Mouse (Mus musculus) layer of hippocampus, adult 8-10 months (tissue): ENCODE measurements at regions not wholly inside any gene's neighbourhood (a gene's known extent, or its start where the extent isn't known, plus 50 kb on each side); places are given as distances from the start of the nearest gene placed in this dataset.

Experiments
- DNase-seq, 2 experiments: peaks; one replicate each; pipeline ENCODE4 v3.0.0; 2022; ENCODE audit warnings: low spot score in 2 of 2

DNA sequence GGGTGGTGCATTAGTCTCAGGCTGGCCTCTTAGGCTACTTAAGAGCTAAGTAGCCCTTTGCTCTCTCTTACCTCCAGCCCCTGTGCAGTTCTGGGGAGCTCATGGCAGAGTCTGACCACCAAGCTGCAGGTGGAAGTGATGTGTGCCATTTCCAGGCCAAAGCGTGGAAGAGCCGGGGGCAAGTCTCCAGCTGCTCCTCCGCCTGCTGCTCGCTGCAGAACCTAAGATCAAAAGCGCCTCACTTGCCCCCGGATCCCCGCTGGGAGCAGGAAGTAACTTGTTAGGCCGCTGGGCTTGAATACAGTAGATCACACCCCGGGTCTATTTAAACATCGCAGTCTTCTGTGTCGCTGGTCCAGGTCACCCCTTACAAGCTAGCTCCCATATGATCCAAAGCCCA is 246.8 kb upstream of the Prox1 start:
- no peak for DNase-seq

DNA sequence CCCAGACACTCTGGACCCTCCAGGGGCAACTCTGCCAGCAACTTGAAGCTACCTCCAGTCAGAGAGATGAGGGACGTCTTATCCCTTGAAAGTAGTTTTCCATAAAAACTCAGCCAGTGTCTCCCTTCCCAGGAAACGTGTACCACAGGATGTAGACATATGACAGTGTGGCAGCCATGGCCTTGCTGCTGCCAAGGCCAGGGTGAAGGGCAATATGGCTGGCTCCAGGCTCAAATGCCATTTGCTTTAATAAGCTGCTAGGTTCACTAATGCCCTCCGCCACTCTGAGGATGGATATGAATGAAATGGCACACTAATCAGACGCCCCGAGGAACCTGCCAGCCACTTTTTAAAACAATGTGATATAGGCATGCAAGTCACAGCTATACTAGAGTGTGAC is 241.2 kb upstream of the Prox1 start:
- no peak for DNase-seq

GRCm38 (mm10) chr1:190403335-190403734 is 232.8 kb upstream of the Prox1 start:
- DNase-seq: no peak

DNA sequence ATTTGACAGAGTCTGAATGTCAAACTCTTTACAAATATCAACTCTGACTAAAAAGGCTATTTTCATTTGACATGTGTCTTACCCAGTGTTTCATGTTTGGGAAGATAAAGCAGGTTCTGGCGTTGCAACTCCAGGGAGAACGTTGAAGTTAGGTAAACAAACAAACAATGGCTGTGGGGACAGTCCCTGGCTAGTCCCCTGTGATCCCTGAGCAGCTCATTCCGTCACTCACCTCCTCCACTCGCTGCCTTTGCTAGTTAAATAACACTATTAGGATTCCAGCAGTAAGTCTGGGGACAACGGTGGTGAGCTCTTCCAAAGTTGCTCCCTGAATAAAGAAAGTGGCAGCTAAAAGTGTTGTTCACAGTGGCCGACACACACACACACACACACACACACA is 227.8 kb upstream of the Prox1 start:
- no peak for DNase-seq

- no peak for DNase-seq
Observed at GRCm38 (mm10) chr1:190397811-190398210, 227.3 kb upstream of the Prox1 start.

- DNase-seq: no peak
Observed at GRCm38 (mm10) chr1:190393061-190393460, 222.5 kb upstream of the Prox1 start.

- DNase-seq: no peak
Observed at GRCm38 (mm10) chr1:190388853-190389252, 218.3 kb upstream of the Prox1 start.

DNA sequence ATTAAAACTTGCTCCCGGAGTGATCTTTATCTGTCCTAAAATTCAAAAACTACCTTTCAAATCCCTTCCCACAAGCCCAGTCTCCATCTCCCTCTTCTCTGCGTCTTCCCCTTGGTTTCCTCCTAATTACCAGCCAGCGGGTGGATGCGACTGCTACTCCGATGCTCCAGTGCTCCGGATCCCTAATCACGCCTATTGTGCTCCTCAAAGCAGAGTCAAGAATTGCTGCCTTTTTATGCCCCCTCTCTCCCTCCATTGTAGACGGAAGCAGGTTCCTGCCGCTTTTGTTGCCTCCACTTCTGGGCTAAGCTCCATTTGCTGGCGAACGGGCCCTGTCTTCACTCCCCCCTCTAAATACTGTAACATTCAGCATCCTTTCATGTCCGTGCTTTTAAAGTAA is 214.0 kb upstream of the Prox1 start:
- no peak for DNase-seq

GRCm38 (mm10) chr1:190383256-190383838 is 212.8 kb upstream of the Prox1 start:
- DNase-seq: no peak

GRCm38 (mm10) chr1:190380151-190380550 is 209.6 kb upstream of the Prox1 start:
- DNase-seq: no peak

DNA sequence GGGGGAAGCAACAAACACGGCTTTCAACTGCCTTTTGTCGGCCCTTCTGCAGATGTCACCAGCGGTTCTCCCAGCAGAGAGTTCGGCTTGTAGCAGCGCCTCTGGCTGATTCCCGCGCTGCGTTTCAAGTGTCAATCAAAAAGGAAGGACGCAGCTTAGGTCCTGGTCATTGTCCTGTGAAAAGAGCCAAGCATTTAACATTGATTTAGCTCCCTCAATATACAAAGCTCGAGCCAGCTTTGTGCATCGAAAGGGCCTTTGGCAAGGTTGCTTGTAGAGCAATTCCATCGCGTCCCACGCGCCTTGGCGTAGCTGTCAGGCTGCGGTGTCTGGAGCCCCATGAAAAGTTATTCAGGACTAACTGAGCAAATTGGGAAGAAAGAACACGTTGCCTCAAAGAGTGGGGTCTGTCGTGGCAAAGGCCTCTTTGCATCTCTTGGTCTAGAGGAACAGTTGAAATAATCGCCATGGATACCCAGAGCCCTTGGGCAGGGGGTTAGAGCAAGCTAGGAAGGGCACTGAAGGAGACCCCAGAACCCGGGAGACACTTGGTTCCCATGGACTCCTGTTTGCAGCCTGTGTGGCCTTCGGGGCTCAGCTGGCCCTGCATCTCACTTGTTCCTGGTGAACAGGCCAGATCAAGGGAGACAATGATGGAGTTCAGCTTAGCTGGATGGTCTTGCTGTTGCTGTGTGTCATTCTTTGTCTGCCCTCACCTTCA is 204.8 kb upstream of the Prox1 start:
- DNase-seq: no peak

GRCm38 (mm10) chr1:190374270-190374669 is 203.8 kb upstream of the Prox1 start:
- no peak for DNase-seq

- DNase-seq: no peak
Observed at GRCm38 (mm10) chr1:190366631-190367030, 196.1 kb upstream of the Prox1 start.

- no peak for DNase-seq
Observed at GRCm38 (mm10) chr1:190365126-190365525, 194.6 kb upstream of the Prox1 start.

GRCm38 (mm10) chr1:190360661-190361060 is 190.1 kb upstream of the Prox1 start:
- DNase-seq: no peak

DNA sequence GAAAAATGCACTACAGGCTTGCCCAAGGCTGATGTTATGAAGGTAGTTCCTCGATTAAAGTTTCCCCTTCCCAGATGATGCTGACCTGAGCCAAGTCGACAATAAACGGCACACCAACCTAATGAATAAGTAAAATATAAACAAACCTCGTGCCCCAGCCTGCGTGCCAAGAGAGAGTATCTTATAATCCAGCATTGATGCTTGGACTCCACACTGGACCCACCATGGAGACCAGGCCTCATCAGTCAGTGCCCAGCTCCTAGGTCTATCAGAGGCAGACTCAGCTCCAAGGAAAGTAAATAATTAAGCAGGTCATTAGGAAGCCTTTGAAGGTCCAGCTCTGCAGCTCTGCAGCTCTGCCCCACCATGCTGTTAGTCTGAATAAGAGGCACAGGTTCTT is 187.3 kb upstream of the Prox1 start:
- DNase-seq: no peak

DNA sequence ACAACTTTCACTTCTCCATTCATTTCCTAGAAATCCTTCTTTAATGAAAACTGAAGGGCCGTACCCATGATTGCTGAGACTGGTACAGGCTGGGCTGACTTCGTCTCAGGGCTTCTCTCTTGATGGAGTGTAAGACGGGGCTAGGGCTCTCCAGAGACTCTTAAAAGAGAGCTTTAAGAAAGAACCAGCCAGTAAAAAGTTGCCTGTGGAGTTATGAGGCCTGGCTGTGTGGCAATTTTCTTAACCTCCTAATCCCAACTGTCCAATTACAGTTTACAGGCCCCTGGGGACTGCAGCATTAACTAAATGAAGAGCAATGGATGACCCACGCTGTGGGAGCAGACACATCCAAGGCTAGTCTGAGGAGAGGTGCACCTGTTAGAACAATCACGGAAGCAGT is 177.1 kb upstream of the Prox1 start:
- no peak for DNase-seq

DNA sequence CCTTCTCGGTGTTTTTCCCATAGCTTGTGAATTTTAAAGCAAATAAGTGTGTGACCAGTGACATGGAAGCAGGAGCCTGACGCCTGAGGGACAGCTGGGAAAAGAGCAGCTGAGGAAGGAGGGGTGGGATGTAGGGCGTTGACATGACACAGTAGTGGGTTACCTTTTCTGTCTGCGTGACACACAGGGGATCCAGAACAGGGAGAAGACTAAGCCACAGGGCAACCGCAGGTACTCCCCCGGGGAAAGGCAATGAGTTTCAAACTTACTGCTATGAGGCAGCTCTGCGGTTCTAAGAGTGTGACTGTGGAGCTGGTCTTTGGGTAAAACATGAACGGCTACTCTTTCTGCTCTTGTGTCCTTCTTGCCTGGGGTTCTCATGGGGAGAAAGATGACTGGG is 170.2 kb upstream of the Prox1 start:
- DNase-seq: no peak

- DNase-seq: no peak
Observed at GRCm38 (mm10) chr1:190334471-190334870, 164.0 kb upstream of the Prox1 start.

GRCm38 (mm10) chr1:190334053-190334452 is 163.5 kb upstream of the Prox1 start:
- peak; percentile 20 to 39 for DNase-seq

GRCm38 (mm10) chr1:190332001-190332400 is 161.5 kb upstream of the Prox1 start:
- DNase-seq: no peak

- DNase-seq: no peak
Observed at GRCm38 (mm10) chr1:190324562-190324961, 154.0 kb upstream of the Prox1 start.

- no peak for DNase-seq
Observed at GRCm38 (mm10) chr1:190323671-190324070, 153.2 kb upstream of the Prox1 start.
